Mouse (Mus musculus) liver, embryonic 14.5 days (tissue): ENCODE data around the gene Pds5b. TPM values are rescaled to one million over a fixed set of nuclear protein-coding genes. Genes with fewer than 3 reads are reported as not detected.
"Not testable (repeated sequence)": the region's sequence is repeated elsewhere in the genome, so short reads cannot be mapped to it uniquely, and the experiment has no call there.

Source experiments
- ATAC-seq: fragments of 200-750 bp; cut with Nextera tagmentation; 2 replicates; pipeline ENCODE4 v1.8.0; 2017; ENCODE audit warnings: moderate number of reproducible peaks, mild to moderate bottlenecking, moderate library complexity; ENCODE audit not compliant: insufficient read depth
- DNase-seq, 3 experiments: peaks; one replicate each; pipeline ENCODE4 v3.0.0-alpha.2; 2012 to 2013; ENCODE audit warnings: low read depth in 3 of 3, low spot score in 3 of 3
- H3K27ac ChIP-seq: fragments of 300-500 bp; sonication (generic); 2 replicates; pipeline ENCODE4 v1.5.1; 2014; ENCODE audit warnings: moderate library complexity, mild to moderate bottlenecking, control low read depth, inconsistent platforms
- H3K27me3 ChIP-seq: fragments of 300-500 bp; sonication (generic); 2 replicates; pipeline ENCODE4 v1.6.1; 2014; ENCODE audit warnings: mild to moderate bottlenecking, low read length, moderate library complexity; ENCODE audit not compliant: control insufficient read depth, insufficient read depth
- H3K36me3 ChIP-seq: fragments of 300-500 bp; sonication (generic); replicated peaks from 2 replicates; pipeline ENCODE4 v1.6.1; 2014; ENCODE audit warnings: low read depth; ENCODE audit not compliant: control insufficient read depth, insufficient read depth
- H3K4me1 ChIP-seq, 2 experiments: fragments of 200-500 bp in 1 of 2; fragments of 300-500 bp in 1 of 2; sonication (generic) in 1 of 2; replicated peaks; 2 replicates each; pipeline ENCODE4 v1.6.1; 2012 to 2014; ENCODE audit warnings: antibody characterized with exemption in 1 of 2, inconsistent platforms in 1 of 2, low read length in 1 of 2; ENCODE audit not compliant: control insufficient read depth in 2 of 2, insufficient read depth in 2 of 2
- H3K4me2 ChIP-seq: fragments of 300-500 bp; sonication (generic); 2 replicates; pipeline ENCODE4 v1.6.1; 2014; ENCODE audit warnings: low read depth, mild to moderate bottlenecking, control low read depth, moderate library complexity
- H3K4me3 ChIP-seq, 2 experiments: fragments of 200-500 bp in 1 of 2; fragments of 300-500 bp in 1 of 2; sonication (generic) in 1 of 2; 2 replicates each; pipeline ENCODE4 v1.5.1; 2012 to 2014; ENCODE audit warnings: low read depth in 2 of 2, low read length in 2 of 2, mild to moderate bottlenecking in 2 of 2, control low read depth in 1 of 2, inconsistent platforms in 1 of 2, moderate library complexity in 1 of 2; ENCODE audit not compliant: insufficient read depth in 1 of 2
- H3K9ac ChIP-seq: fragments of 300-500 bp; sonication (generic); replicated peaks from 2 replicates; pipeline ENCODE4 v1.6.1; 2014; ENCODE audit warnings: mild to moderate bottlenecking, control low read depth, moderate library complexity
- H3K9me3 ChIP-seq: fragments of 300-500 bp; sonication (generic); 2 replicates; pipeline ENCODE4 v1.6.1; 2016; ENCODE audit warnings: low read length, mixed read lengths; ENCODE audit not compliant: control insufficient read depth
- CTCF ChIP-seq: IDR thresholded peaks from 2 replicates; pipeline ENCODE4 v1.5.1; 2016; ENCODE audit warnings: antibody characterized with exemption, low read depth, control low read depth
- EP300 ChIP-seq: IDR thresholded peaks from 2 replicates; pipeline ENCODE4 v1.6.1; 2016; ENCODE audit warnings: antibody characterized with exemption, low read depth
- WGBS: fragments of 180-500 bp; shearing (Covaris S2); extraction: QIAGEN DNeasy Blood & Tissue Kit; methylation state at CpG from one replicate; pipeline ENCODE4 v1.1.7; 2014; ENCODE audit not compliant: insufficient replicate concordance; 5-methylcytosine and 5-hydroxymethylcytosine counted together
- polyA plus RNA-seq, 2 experiments: library from polyadenylated mRNA; depleted of rRNA in 1 of 2; stranded (reverse) in 1 of 2; unstranded in 1 of 2; fragments of >200 nt; fragmentation: Nextera tagmentation in 1 of 2; extraction: Ambion mirVana in 1 of 2; gene quantifications; 2 replicates each; pipeline versions ENCODE4 v1.2.1 to v1.2.3; 2012 to 2014

Gene Pds5b
- polyA plus RNA-seq, 2 experiments: 7.0 to 11.0 TPM

- Histone ChIP-seq H3K9ac (no peak overlapping the region), H3K9me3 (no peaks in the 10 kb centered on the region), H3K4me2 (no peak overlapping the region), H3K36me3 (no peaks in the 10 kb centered on the region), H3K27me3 (no peaks in the 10 kb centered on the region), H3K4me1 (peaks cover 0 to 8% of the 10 kb centered on the region in 2 experiments; a peak in 1 of 4 replicates), H3K4me3 (no peak overlapping the region), H3K27ac (no peak overlapping the region)
- 6% methylated on average over 1 of the region's 1 CpGs for WGBS
- DNase-seq (peak in 1 of 3 experiments; percentile 3), ATAC-seq (peak; percentile 56; the same call in 1 of the 2 replicates)
- TF ChIP-seq CTCF: no peak
- TF ChIP-seq EP300: no peak
Observed at GRCm38 (mm10) chr5:150724641-150725040, 51.1 kb downstream of the Pds5b start.

- not testable (repeated sequence) for H3K4me2 ChIP-seq, H3K9me3 ChIP-seq, ATAC-seq, H3K4me3 ChIP-seq, H3K27ac ChIP-seq, DNase-seq, H3K36me3 ChIP-seq, H3K9ac ChIP-seq, H3K27me3 ChIP-seq, H3K4me1 ChIP-seq
- WGBS: 62% methylated on average over 3 of the region's 3 CpGs
Observed at GRCm38 (mm10) chr5:150737028-150737427, 63.5 kb downstream of the Pds5b start.

- TF ChIP-seq EP300 (no peak), CTCF (no peak)
- H3K27me3 ChIP-seq: no peaks in the 10 kb centered on the region
- no peak overlapping the region for H3K4me3 ChIP-seq
- no peak for DNase-seq
- WGBS: 86% methylated on average over 7 of the region's 7 CpGs
- no peak overlapping the region for H3K27ac ChIP-seq
- ATAC-seq: no peak
- H3K9ac ChIP-seq: no peak overlapping the region
- H3K4me1 ChIP-seq: no peaks in the 10 kb centered on the region
- no peak overlapping the region for H3K4me2 ChIP-seq
- H3K9me3 ChIP-seq: no peaks in the 10 kb centered on the region
- no peaks in the 10 kb centered on the region for H3K36me3 ChIP-seq
Observed at GRCm38 (mm10) chr5:150739311-150739710, 65.8 kb downstream of the Pds5b start.

GRCm38 (mm10) chr5:150740597-150740996 lies 67.1 kb downstream of the Pds5b start:
- TF ChIP-seq EP300 (no peak), CTCF (no peak)
- ATAC-seq: no peak
- H3K9ac ChIP-seq: no peak overlapping the region

GRCm38 (mm10) chr5:150756623-150757022 lies 83.1 kb downstream of the Pds5b start:
- no peak overlapping the region for H3K9ac ChIP-seq
- no peak overlapping the region for H3K4me2 ChIP-seq
- H3K36me3 ChIP-seq: peaks cover 4% of the 10 kb centered on the region
- TF ChIP-seq EP300 (no peak), CTCF (no peak)
- no peak for DNase-seq
- no peak overlapping the region for H3K4me3 ChIP-seq
- H3K27me3 ChIP-seq: no peaks in the 10 kb centered on the region
- ATAC-seq: no peak
- no peaks in the 10 kb centered on the region for H3K4me1 ChIP-seq
- 87% methylated on average over 5 of the region's 5 CpGs for WGBS
- H3K9me3 ChIP-seq: no peaks in the 10 kb centered on the region
- no peak overlapping the region for H3K27ac ChIP-seq

More at GRCm38 (mm10) chr5:150740597-150740996, 67.1 kb downstream of the Pds5b start:
- WGBS: 79% methylated on average over 1 of the region's 2 CpGs
- no peaks in the 10 kb centered on the region for H3K9me3 ChIP-seq
- no peak for DNase-seq
- H3K36me3 ChIP-seq: no peaks in the 10 kb centered on the region
- no peaks in the 10 kb centered on the region for H3K27me3 ChIP-seq
- H3K27ac ChIP-seq: no peak overlapping the region
- H3K4me2 ChIP-seq: no peak overlapping the region
- no peak overlapping the region for H3K4me3 ChIP-seq
- H3K4me1 ChIP-seq: no peaks in the 10 kb centered on the region
